Mouse (Mus musculus): ENCODE data around the gene Bpifb1. TPM values are rescaled to one million over a fixed set of nuclear protein-coding genes. Genes with fewer than 3 reads are reported as not detected.
A peak's percentile ranks its signal among the peaks of the same experiment; 100 is the strongest.

Gene Bpifb1
- polyA plus RNA-seq, 1 experiment from 2014 or later = 0.28 TPM

- Histone ChIP-seq H3K36me3 (no peaks in the 10 kb centered on the region), H3K4me3 (replicated peaks) (no peak overlapping the region), H3K4me1 (replicated peaks) (no peaks in the 10 kb centered on the region), H3K9ac (replicated peaks) (no peak overlapping the region), H3K9me3 (no peaks in the 10 kb centered on the region), H3K27me3 (no peaks in the 10 kb centered on the region), H3K4me2 (replicated peaks) (no peak overlapping the region), H3K27ac (no peak overlapping the region)
- no peak for ATAC-seq
- 92% methylated on average over 3 of the region's 3 CpGs for WGBS
Observed at GRCm38 (mm10) chr2:154185748-154186147, 4.9 kb upstream of the Bpifb1 start.

- Histone ChIP-seq H3K4me3 (replicated peaks) (no peak overlapping the region), H3K27ac (no peak overlapping the region), H3K27me3 (no peaks in the 10 kb centered on the region), H3K4me2 (replicated peaks) (no peak overlapping the region), H3K9ac (replicated peaks) (no peak overlapping the region), H3K36me3 (no peaks in the 10 kb centered on the region), H3K9me3 (no peaks in the 10 kb centered on the region), H3K4me1 (replicated peaks) (no peaks in the 10 kb centered on the region)
- no peak for ATAC-seq
- WGBS = 44% methylated on average over 5 of the region's 5 CpGs
Observed at GRCm38 (mm10) chr2:154187468-154187867, 3.1 kb upstream of the Bpifb1 start.

GRCm38 (mm10) chr2:154189877-154190434, 662 bp upstream of the Bpifb1 start:
- no peaks in the 10 kb centered on the region for H3K36me3 ChIP-seq
- H3K4me1 ChIP-seq (replicated peaks) = no peaks in the 10 kb centered on the region
- ATAC-seq = no peak
- no peak overlapping the region for H3K9ac ChIP-seq (replicated peaks)
- H3K27ac ChIP-seq = no peak overlapping the region
- no peaks in the 10 kb centered on the region for H3K9me3 ChIP-seq
- no peaks in the 10 kb centered on the region for H3K27me3 ChIP-seq
- no peak overlapping the region for H3K4me3 ChIP-seq (replicated peaks)
- no peak overlapping the region for H3K4me2 ChIP-seq (replicated peaks)
- WGBS = 88% methylated on average over 7 of the region's 7 CpGs

- H3K4me1 ChIP-seq (replicated peaks) = no peaks in the 10 kb centered on the region
Observed at GRCm38 (mm10) chr2:154192141-154192540, 1.5 kb downstream of the Bpifb1 start.

GRCm38 (mm10) chr2:154193071-154193470, 2.5 kb downstream of the Bpifb1 start:
- Histone ChIP-seq H3K9ac (replicated peaks) (no peak overlapping the region), H3K9me3 (no peaks in the 10 kb centered on the region), H3K4me2 (replicated peaks) (no peak overlapping the region), H3K4me1 (replicated peaks) (no peaks in the 10 kb centered on the region), H3K27ac (no peak overlapping the region), H3K27me3 (no peaks in the 10 kb centered on the region), H3K36me3 (no peaks in the 10 kb centered on the region), H3K4me3 (replicated peaks) (no peak overlapping the region)
- WGBS = 94% methylated on average over 4 of the region's 4 CpGs
- no peak for ATAC-seq

More at GRCm38 (mm10) chr2:154192141-154192540, 1.5 kb downstream of the Bpifb1 start:
- 82% methylated on average over 2 of the region's 2 CpGs for WGBS
- ATAC-seq = no peak
- H3K27ac ChIP-seq = no peak overlapping the region
- H3K9ac ChIP-seq (replicated peaks) = no peak overlapping the region
- H3K4me2 ChIP-seq (replicated peaks) = no peak overlapping the region
- H3K36me3 ChIP-seq = no peaks in the 10 kb centered on the region
- no peaks in the 10 kb centered on the region for H3K27me3 ChIP-seq
- no peaks in the 10 kb centered on the region for H3K9me3 ChIP-seq
- H3K4me3 ChIP-seq (replicated peaks) = no peak overlapping the region

GRCm38 (mm10) chr2:154193994-154194504, 3.4 kb downstream of the Bpifb1 start:
- Histone ChIP-seq H3K36me3 (no peaks in the 10 kb centered on the region), H3K4me2 (replicated peaks) (no peak overlapping the region), H3K27ac (no peak overlapping the region), H3K4me1 (replicated peaks) (no peaks in the 10 kb centered on the region), H3K9ac (replicated peaks) (no peak overlapping the region), H3K27me3 (no peaks in the 10 kb centered on the region), H3K9me3 (no peaks in the 10 kb centered on the region), H3K4me3 (replicated peaks) (no peak overlapping the region)
- ATAC-seq = no peak
- WGBS = 67% methylated on average over 5 of the region's 5 CpGs

- no peak overlapping the region for H3K4me3 ChIP-seq (replicated peaks)
- H3K4me2 ChIP-seq (replicated peaks) = no peak overlapping the region
- no peak for ATAC-seq
- H3K4me1 ChIP-seq (replicated peaks) = no peaks in the 10 kb centered on the region
- H3K27me3 ChIP-seq = no peaks in the 10 kb centered on the region
- WGBS = 92% methylated on average over 9 of the region's 9 CpGs
- no peak overlapping the region for H3K27ac ChIP-seq
- H3K36me3 ChIP-seq = no peaks in the 10 kb centered on the region
- no peaks in the 10 kb centered on the region for H3K9me3 ChIP-seq
- H3K9ac ChIP-seq (replicated peaks) = no peak overlapping the region
Observed at GRCm38 (mm10) chr2:154197036-154197435, 6.4 kb downstream of the Bpifb1 start.

- H3K4me2 ChIP-seq (replicated peaks) = no peak overlapping the region
- no peaks in the 10 kb centered on the region for H3K27me3 ChIP-seq
- no peak overlapping the region for H3K27ac ChIP-seq
- 89% methylated on average over 4 of the region's 4 CpGs for WGBS
- H3K36me3 ChIP-seq = no peaks in the 10 kb centered on the region
- no peaks in the 10 kb centered on the region for H3K4me1 ChIP-seq (replicated peaks)
- no peaks in the 10 kb centered on the region for H3K9me3 ChIP-seq
- H3K9ac ChIP-seq (replicated peaks) = no peak overlapping the region
- H3K4me3 ChIP-seq (replicated peaks) = no peak overlapping the region
- no peak for ATAC-seq
Observed at GRCm38 (mm10) chr2:154204630-154205029, 14.0 kb downstream of the Bpifb1 start.

GRCm38 (mm10) chr2:154206908-154207307, 16.3 kb downstream of the Bpifb1 start:
- no peak for ATAC-seq
- no peaks in the 10 kb centered on the region for H3K36me3 ChIP-seq
- peaks cover 9% of the 10 kb centered on the region; the same call in 1 of the 2 replicates for H3K4me1 ChIP-seq (replicated peaks)
- H3K9ac ChIP-seq (replicated peaks) = no peak overlapping the region
- H3K4me3 ChIP-seq (replicated peaks) = no peak overlapping the region
- H3K27me3 ChIP-seq = no peaks in the 10 kb centered on the region
- H3K9me3 ChIP-seq = no peaks in the 10 kb centered on the region
- WGBS = 67% methylated on average over 7 of the region's 7 CpGs
- no peak overlapping the region for H3K4me2 ChIP-seq (replicated peaks)
- H3K27ac ChIP-seq = no peak overlapping the region

- Histone ChIP-seq H3K4me2 (replicated peaks) (no peak overlapping the region), H3K27ac (no peak overlapping the region), H3K9ac (replicated peaks) (no peak overlapping the region), H3K9me3 (no peaks in the 10 kb centered on the region), H3K27me3 (no peaks in the 10 kb centered on the region), H3K36me3 (no peaks in the 10 kb centered on the region), H3K4me1 (replicated peaks) (peaks cover 9% of the 10 kb centered on the region; the same call in 1 of the 2 replicates), H3K4me3 (replicated peaks) (no peak overlapping the region)
- 9% methylated on average over 3 of the region's 3 CpGs for WGBS
- no peak for ATAC-seq
Observed at GRCm38 (mm10) chr2:154209112-154209511, 18.5 kb downstream of the Bpifb1 start.

GRCm38 (mm10) chr2:154211121-154211520, 20.5 kb downstream of the Bpifb1 start:
- ATAC-seq = peak; percentile 73
- H3K27me3 ChIP-seq = no peaks in the 10 kb centered on the region
- 17% methylated on average over 1 of the region's 1 CpGs for WGBS
- H3K36me3 ChIP-seq = no peaks in the 10 kb centered on the region
- H3K9me3 ChIP-seq = no peaks in the 10 kb centered on the region
- no peak overlapping the region for H3K27ac ChIP-seq
- no peak overlapping the region for H3K4me3 ChIP-seq (replicated peaks)
- no peak overlapping the region for H3K4me2 ChIP-seq (replicated peaks)
- H3K9ac ChIP-seq (replicated peaks) = no peak overlapping the region
- peaks cover 9% of the 10 kb centered on the region; the same call in 1 of the 2 replicates for H3K4me1 ChIP-seq (replicated peaks)

- no peaks in the 10 kb centered on the region for H3K27me3 ChIP-seq
- 92% methylated on average over 4 of the region's 4 CpGs for WGBS
- H3K9me3 ChIP-seq = no peaks in the 10 kb centered on the region
- peaks cover 9% of the 10 kb centered on the region; the same call in 1 of the 2 replicates for H3K4me1 ChIP-seq (replicated peaks)
- H3K9ac ChIP-seq (replicated peaks) = no peak overlapping the region
- no peaks in the 10 kb centered on the region for H3K36me3 ChIP-seq
- ATAC-seq = no peak
- no peak overlapping the region for H3K27ac ChIP-seq
- no peak overlapping the region for H3K4me3 ChIP-seq (replicated peaks)
- H3K4me2 ChIP-seq (replicated peaks) = no peak overlapping the region
Observed at GRCm38 (mm10) chr2:154211881-154212280, 21.3 kb downstream of the Bpifb1 start.

- WGBS = 18% methylated on average over 5 of the region's 5 CpGs
- Histone ChIP-seq H3K9ac (replicated peaks) (no peak overlapping the region), H3K36me3 (no peaks in the 10 kb centered on the region), H3K9me3 (no peaks in the 10 kb centered on the region), H3K4me2 (replicated peaks) (no peak overlapping the region), H3K27ac (no peak overlapping the region), H3K4me1 (replicated peaks) (peaks cover 9% of the 10 kb centered on the region; the same call in 1 of the 2 replicates), H3K27me3 (no peaks in the 10 kb centered on the region), H3K4me3 (replicated peaks) (no peak overlapping the region)
- no peak for ATAC-seq
Observed at GRCm38 (mm10) chr2:154215191-154215590, 24.6 kb downstream of the Bpifb1 start.
